Mouse (Mus musculus) frontal cortex, postnatal 36 days (tissue): Measurements from ENCODE around the gene Smim6.

ENCODE experiments used
- DNase-seq, 2 experiments: peaks; one replicate each; pipeline ENCODE4 v3.0.0; 2022; ENCODE audit warnings: low spot score in 2 of 2

Smim6 gene

GRCm38 (mm10) chr11:115911632-115912376 is at the start of gene Smim6:
Gene Smim6, plus strand, starts transcription at chr11:115912017.
- no peak for DNase-seq

GRCm38 (mm10) chr11:115863895-115864294 is 47.9 kb upstream of the Smim6 start:
- DNase-seq, result no peak

- no peak for DNase-seq
These were observed 42.4 kb upstream of the Smim6 start for GRCm38 (mm10) chr11:115869393-115869792.

- DNase-seq, result no peak
These were observed 39.4 kb upstream of the Smim6 start for GRCm38 (mm10) chr11:115872437-115872836.

- DNase-seq, result no peak
These were observed 35.9 kb upstream of the Smim6 start for GRCm38 (mm10) chr11:115875935-115876334.

GRCm38 (mm10) chr11:115876438-115876837 is 35.4 kb upstream of the Smim6 start:
- DNase-seq, result no peak

- no peak for DNase-seq
These were observed 34.6 kb upstream of the Smim6 start for GRCm38 (mm10) chr11:115877174-115877755.

GRCm38 (mm10) chr11:115878071-115878470 is 33.7 kb upstream of the Smim6 start:
- no peak for DNase-seq

GRCm38 (mm10) chr11:115881002-115881401 is 30.8 kb upstream of the Smim6 start:
- no peak for DNase-seq

GRCm38 (mm10) chr11:115883251-115883650 is 28.6 kb upstream of the Smim6 start:
- no peak for DNase-seq

- DNase-seq, result no peak
These were observed 27.5 kb upstream of the Smim6 start for GRCm38 (mm10) chr11:115884361-115884760.

GRCm38 (mm10) chr11:115885281-115885680 is 26.5 kb upstream of the Smim6 start:
- DNase-seq, result no peak

- DNase-seq, result no peak
These were observed 25.4 kb upstream of the Smim6 start for GRCm38 (mm10) chr11:115886446-115886845.

GRCm38 (mm10) chr11:115888020-115888419 is 23.8 kb upstream of the Smim6 start:
- DNase-seq, result no peak

GRCm38 (mm10) chr11:115889159-115889558 is 22.7 kb upstream of the Smim6 start:
- no peak for DNase-seq

- DNase-seq, result no peak
These were observed 19.6 kb upstream of the Smim6 start for GRCm38 (mm10) chr11:115892213-115892612.

GRCm38 (mm10) chr11:115893071-115893470 is 18.7 kb upstream of the Smim6 start:
- DNase-seq, result no peak

- peak in 1 of 2 experiments; percentile 7 for DNase-seq
These were observed 16.9 kb upstream of the Smim6 start for GRCm38 (mm10) chr11:115894755-115895520.

GRCm38 (mm10) chr11:115898446-115898845 is 13.4 kb upstream of the Smim6 start:
- no peak for DNase-seq

- DNase-seq, result peak; percentile 30 to 49
These were observed 12.9 kb upstream of the Smim6 start for GRCm38 (mm10) chr11:115898886-115899285.

GRCm38 (mm10) chr11:115899486-115900266 is 12.1 kb upstream of the Smim6 start, which contains the start of gene Smim5:
Gene Smim5, plus strand, starts transcription at chr11:115899966.
- DNase-seq, result no peak
